Mouse (Mus musculus) lung, adult 2 months (tissue): ENCODE results near the gene Ogn.

ENCODE experiments used
- CTCF ChIP-seq: fragments of 200-500 bp; IDR thresholded peaks from 2 replicates; pipeline ENCODE4 v1.5.1; 2011; ENCODE audit warnings: mild to moderate bottlenecking, low read length, control low read depth; ENCODE audit not compliant: insufficient read depth
- POLR2A ChIP-seq: fragments of 200-500 bp; IDR thresholded peaks from 2 replicates; pipeline ENCODE4 v1.6.1; 2011; ENCODE audit warnings: low read depth, mild to moderate bottlenecking, control low read depth, low read length, borderline replicate concordance; ENCODE audit errors: extremely low read depth

- TF ChIP-seq CTCF (no peak), POLR2A (peak; percentile 31; the same call in 1 of the 2 replicates)
Measured at GRCm38 (mm10) chr13:49653180-49653541, 45.3 kb downstream of the Ogn start.
